Mouse (Mus musculus) forebrain, embryonic 16.5 days (tissue): ENCODE data around the gene Pum2. TPM values are rescaled to one million over a fixed set of nuclear protein-coding genes. Genes with fewer than 3 reads are reported as not detected.

Source experiments
- ATAC-seq: fragments of 200-750 bp; cut with Nextera tagmentation; 2 replicates; pipeline ENCODE4 v1.8.0; 2017; ENCODE audit warnings: mild to moderate bottlenecking, moderate library complexity
- H3K27ac ChIP-seq: fragments of 300-500 bp; sonication (generic); 2 replicates; pipeline ENCODE4 v1.5.1; 2014; ENCODE audit warnings: low read length, control low read depth
- H3K27me3 ChIP-seq: fragments of 300-500 bp; sonication (generic); replicated peaks from 2 replicates; pipeline ENCODE4 v1.6.1; 2014; ENCODE audit warnings: low read length; ENCODE audit not compliant: control insufficient read depth, insufficient read depth
- H3K36me3 ChIP-seq: fragments of 300-500 bp; sonication (generic); 2 replicates; pipeline ENCODE4 v1.6.1; 2014; ENCODE audit not compliant: control insufficient read depth, insufficient read depth
- H3K4me1 ChIP-seq: fragments of 300-500 bp; sonication (generic); replicated peaks from 2 replicates; pipeline ENCODE4 v1.6.1; 2014; ENCODE audit warnings: low read length; ENCODE audit not compliant: control insufficient read depth, insufficient read depth
- H3K4me2 ChIP-seq: fragments of 300-500 bp; sonication (generic); 2 replicates; pipeline ENCODE4 v1.6.1; 2014; ENCODE audit warnings: mild to moderate bottlenecking, low read length, control low read depth
- H3K4me3 ChIP-seq: fragments of 300-500 bp; sonication (generic); replicated peaks from 2 replicates; pipeline ENCODE4 v1.5.1; 2014; ENCODE audit warnings: mild to moderate bottlenecking, low read length, control low read depth
- H3K9ac ChIP-seq: fragments of 300-500 bp; sonication (generic); replicated peaks from 2 replicates; pipeline ENCODE4 v1.6.1; 2014; ENCODE audit warnings: low read depth, low read length, control low read depth
- H3K9me3 ChIP-seq: fragments of 300-500 bp; sonication (generic); 2 replicates; pipeline ENCODE4 v1.6.1; 2016; ENCODE audit warnings: low read length; ENCODE audit not compliant: control insufficient read depth
- WGBS: fragments of 180-500 bp; shearing (Covaris S2); extraction: QIAGEN DNeasy Blood & Tissue Kit; methylation state at CpG from one replicate; pipeline ENCODE4 v1.1.7; 2014; 5-methylcytosine and 5-hydroxymethylcytosine counted together
- polyA plus RNA-seq: library from polyadenylated mRNA; unstranded; fragments of >200 nt; fragmentation: Nextera tagmentation; extraction: Ambion mirVana; gene quantifications from 2 replicates; pipeline ENCODE4 v1.2.1, GENCODE M21; 2015

The Pum2 gene
- polyA plus RNA-seq, 1 experiment from 2014 or later, result 67.6 TPM

DNA sequence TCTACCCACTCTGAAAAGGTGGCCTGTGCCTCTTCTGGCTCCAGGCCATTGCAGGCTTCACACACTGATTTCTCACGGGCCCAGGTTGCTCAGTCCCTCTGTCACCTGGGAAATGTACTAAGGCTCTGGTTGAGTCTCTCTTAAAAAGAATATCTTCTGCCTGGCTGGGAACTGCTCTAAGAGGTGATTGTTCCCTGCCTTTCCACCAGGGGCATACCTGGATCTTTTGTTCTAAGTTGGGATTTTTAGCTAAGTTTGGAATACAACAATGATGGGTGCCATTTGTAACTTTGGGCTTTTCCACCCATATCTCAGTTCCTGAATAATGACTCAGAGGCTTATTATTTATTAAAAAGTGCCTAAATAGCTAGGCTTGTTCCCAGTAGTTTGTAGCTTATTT lies 53.0 kb downstream of the Pum2 start:
- peaks cover 15% of the 10 kb centered on the region for H3K36me3 ChIP-seq
- H3K4me3 ChIP-seq, result no peak overlapping the region
- no peaks in the 10 kb centered on the region for H3K9me3 ChIP-seq
- WGBS, result 52% methylated on average over 1 of the region's 1 CpGs
- no peak overlapping the region for H3K27ac ChIP-seq
- H3K9ac ChIP-seq, result no peak overlapping the region
- no peak overlapping the region for H3K4me2 ChIP-seq
- ATAC-seq, result no peak
- H3K4me1 ChIP-seq, result no peaks in the 10 kb centered on the region
- H3K27me3 ChIP-seq, result no peaks in the 10 kb centered on the region

DNA sequence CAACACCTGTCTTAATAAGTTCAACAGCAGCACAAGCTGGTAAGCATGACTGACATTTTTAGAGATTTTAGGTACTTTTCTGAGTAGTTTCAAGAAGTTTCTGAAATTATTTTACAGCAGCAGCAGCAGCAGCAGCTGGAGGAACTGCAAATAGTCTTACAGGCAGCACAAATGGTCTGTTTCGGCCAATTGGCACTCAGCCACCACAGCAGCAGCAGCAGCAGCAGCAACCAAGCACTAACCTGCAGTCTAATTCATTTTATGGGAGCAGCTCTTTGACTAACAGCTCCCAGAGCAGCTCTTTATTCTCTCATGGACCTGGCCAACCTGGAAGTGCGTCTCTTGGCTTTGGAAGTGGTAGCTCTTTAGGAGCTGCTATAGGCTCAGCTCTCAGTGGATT lies 54.8 kb downstream of the Pum2 start:
- Histone ChIP-seq H3K27me3 (no peaks in the 10 kb centered on the region), H3K4me1 (no peaks in the 10 kb centered on the region), H3K9ac (no peak overlapping the region), H3K4me3 (no peak overlapping the region), H3K36me3 (peaks cover 10% of the 10 kb centered on the region), H3K4me2 (no peak overlapping the region), H3K9me3 (no peaks in the 10 kb centered on the region), H3K27ac (no peak overlapping the region)
- ATAC-seq, result no peak
- 80% methylated on average over 2 of the region's 2 CpGs for WGBS

DNA sequence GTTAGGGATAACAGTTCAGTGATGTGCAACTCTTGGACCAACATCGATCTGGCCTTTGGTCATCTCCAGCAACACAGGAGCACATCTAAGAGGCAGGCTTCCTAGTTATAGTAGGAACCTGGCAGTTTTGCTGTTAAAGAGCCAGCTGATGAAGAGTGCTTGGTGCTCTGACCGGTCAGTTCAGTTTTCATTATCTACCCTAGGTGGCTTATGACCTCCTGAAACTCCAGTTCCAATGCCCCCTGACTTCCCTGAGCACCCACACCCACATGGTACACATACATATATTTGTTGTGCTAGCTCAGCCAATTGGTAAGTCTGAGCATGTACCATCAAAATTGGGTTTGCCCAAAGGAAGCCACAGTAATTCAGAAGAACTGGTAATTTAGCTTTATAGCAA lies 79.7 kb downstream of the Pum2 start:
- ATAC-seq, result no peak
- Histone ChIP-seq H3K4me3 (no peak overlapping the region), H3K27me3 (no peaks in the 10 kb centered on the region), H3K9ac (no peak overlapping the region), H3K4me2 (no peak overlapping the region), H3K36me3 (peaks cover 20% of the 10 kb centered on the region), H3K9me3 (no peaks in the 10 kb centered on the region), H3K4me1 (no peaks in the 10 kb centered on the region), H3K27ac (no peak overlapping the region)
- 93% methylated on average over 2 of the region's 2 CpGs for WGBS

DNA sequence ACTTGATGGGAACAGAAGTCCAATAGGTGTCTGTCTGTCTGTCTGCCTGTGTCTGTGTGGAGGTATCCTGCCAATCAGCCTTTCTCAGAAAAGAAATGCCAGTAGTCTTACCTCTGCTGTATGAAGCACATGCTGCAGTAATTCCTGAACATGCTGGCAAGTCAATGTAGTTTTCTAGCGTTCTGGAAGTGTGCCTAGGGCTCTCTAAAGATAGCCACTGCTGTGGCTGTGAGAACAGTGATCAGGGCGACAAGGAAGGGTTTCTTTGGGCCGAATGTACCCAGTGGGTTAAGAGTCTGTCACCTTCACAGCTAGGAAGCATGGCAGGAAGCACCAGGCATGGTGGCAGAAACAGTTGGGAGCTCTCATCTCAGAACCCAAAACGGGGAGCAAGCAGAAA lies 80.2 kb downstream of the Pum2 start:
- no peaks in the 10 kb centered on the region for H3K9me3 ChIP-seq
- no peak overlapping the region for H3K4me2 ChIP-seq
- 87% methylated on average over 4 of the region's 4 CpGs for WGBS
- H3K27ac ChIP-seq, result no peak overlapping the region
- H3K4me3 ChIP-seq, result no peak overlapping the region
- H3K4me1 ChIP-seq, result no peaks in the 10 kb centered on the region
- H3K9ac ChIP-seq, result no peak overlapping the region
- no peak for ATAC-seq
- H3K36me3 ChIP-seq, result peaks cover 17% of the 10 kb centered on the region
- no peaks in the 10 kb centered on the region for H3K27me3 ChIP-seq

DNA sequence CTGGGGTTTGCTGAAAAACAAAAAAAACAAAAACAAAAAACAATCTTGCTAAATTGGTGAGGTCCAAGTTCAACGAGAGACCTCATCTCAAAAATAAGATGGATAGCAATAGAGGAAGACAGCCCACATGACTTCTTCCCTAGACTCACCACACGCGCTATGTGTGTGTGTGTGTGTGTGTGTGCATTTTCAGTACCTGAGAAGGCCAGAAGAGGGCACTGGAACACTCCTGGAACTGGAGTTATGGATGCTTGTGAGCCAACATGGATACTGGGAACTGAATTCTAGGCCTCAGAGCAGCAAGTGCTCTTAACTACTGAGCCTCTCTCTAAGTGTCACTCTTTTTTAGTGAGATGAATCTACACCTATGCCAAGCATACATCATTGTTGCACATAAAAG lies 84.1 kb downstream of the Pum2 start:
- no peaks in the 10 kb centered on the region for H3K9me3 ChIP-seq
- peaks cover 12% of the 10 kb centered on the region for H3K36me3 ChIP-seq
- H3K4me1 ChIP-seq, result no peaks in the 10 kb centered on the region
- H3K4me3 ChIP-seq, result no peak overlapping the region
- WGBS, result 98% methylated on average over 3 of the region's 3 CpGs
- no peak overlapping the region for H3K27ac ChIP-seq
- H3K27me3 ChIP-seq, result no peaks in the 10 kb centered on the region
- H3K9ac ChIP-seq, result no peak overlapping the region
- no peak overlapping the region for H3K4me2 ChIP-seq
- ATAC-seq, result no peak

DNA sequence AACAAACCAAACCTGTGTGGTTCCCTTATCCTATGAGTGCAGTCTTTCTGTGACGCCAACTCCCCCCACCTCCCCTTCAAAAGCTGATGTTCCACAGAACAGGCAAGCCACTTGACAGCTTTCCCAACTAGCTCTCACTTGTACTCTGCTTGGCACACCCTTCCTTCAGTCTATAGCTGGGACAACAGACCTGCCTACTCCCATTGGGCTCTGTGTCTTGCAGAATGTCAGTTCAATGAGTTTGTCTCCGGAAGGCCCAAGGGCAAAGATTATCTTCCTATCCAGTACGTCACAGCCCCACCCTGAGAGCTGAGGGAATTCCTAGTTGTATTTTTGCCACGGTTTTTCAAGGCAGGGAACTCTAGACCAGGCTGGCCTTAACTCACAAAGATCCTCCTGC lies 85.2 kb downstream of the Pum2 start:
- Histone ChIP-seq H3K9ac (no peak overlapping the region), H3K4me1 (no peaks in the 10 kb centered on the region), H3K27ac (no peak overlapping the region), H3K9me3 (no peaks in the 10 kb centered on the region), H3K4me2 (no peak overlapping the region), H3K36me3 (peaks cover 6% of the 10 kb centered on the region; the same call in 1 of the 2 replicates), H3K27me3 (no peaks in the 10 kb centered on the region), H3K4me3 (no peak overlapping the region)
- no peak for ATAC-seq
- 82% methylated on average over 4 of the region's 4 CpGs for WGBS

DNA sequence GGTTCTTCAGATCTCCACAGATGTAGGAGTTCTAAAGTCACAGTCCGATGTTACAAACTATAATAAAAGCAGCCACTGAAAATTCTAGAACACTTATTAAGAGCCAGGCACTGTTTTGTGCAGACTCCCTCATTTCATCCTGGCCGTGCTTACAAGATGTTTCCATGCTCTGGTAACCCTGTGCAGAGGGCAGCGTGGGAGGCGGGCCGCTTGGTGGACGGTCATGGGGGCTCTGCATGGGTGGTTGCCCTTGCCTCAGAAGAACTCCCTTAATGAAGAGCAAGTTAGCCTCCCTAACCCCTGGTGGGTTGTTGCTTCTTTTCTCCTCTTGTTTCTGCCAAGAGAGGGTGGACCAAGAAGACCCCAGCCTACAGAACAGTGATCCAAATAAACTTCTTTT lies 85.8 kb downstream of the Pum2 start:
- no peaks in the 10 kb centered on the region for H3K27me3 ChIP-seq
- H3K4me3 ChIP-seq, result no peak overlapping the region
- 80% methylated on average over 6 of the region's 6 CpGs for WGBS
- H3K9me3 ChIP-seq, result no peaks in the 10 kb centered on the region
- H3K4me2 ChIP-seq, result no peak overlapping the region
- H3K4me1 ChIP-seq, result no peaks in the 10 kb centered on the region
- H3K27ac ChIP-seq, result no peak overlapping the region
- H3K9ac ChIP-seq, result no peak overlapping the region
- peaks cover 6% of the 10 kb centered on the region; the same call in 1 of the 2 replicates for H3K36me3 ChIP-seq
- no peak for ATAC-seq

DNA sequence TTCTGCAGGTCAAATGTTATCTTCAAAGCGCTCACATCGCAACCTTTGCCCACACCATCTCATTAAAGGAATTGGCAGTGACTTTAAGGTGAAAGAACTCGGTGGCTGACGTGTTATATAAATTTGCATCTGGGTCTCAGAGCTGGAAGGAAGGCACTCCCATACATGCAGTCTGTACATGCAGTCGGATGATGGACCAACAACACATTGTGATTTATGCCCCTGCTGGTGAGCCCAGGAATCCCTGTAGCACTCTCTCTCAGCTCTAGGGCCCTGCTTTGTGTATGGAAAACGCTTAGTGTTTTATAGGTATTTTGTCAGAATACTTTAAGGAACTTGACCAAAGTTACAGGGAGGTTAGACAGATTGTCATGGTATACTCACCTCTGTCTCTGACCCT lies 86.6 kb downstream of the Pum2 start:
- Histone ChIP-seq H3K4me3 (no peak overlapping the region), H3K9me3 (no peaks in the 10 kb centered on the region), H3K27ac (no peak overlapping the region), H3K27me3 (no peaks in the 10 kb centered on the region), H3K36me3 (peaks cover 6% of the 10 kb centered on the region; the same call in 1 of the 2 replicates), H3K4me2 (no peak overlapping the region), H3K4me1 (no peaks in the 10 kb centered on the region), H3K9ac (no peak overlapping the region)
- 86% methylated on average over 6 of the region's 6 CpGs for WGBS
- no peak for ATAC-seq

DNA sequence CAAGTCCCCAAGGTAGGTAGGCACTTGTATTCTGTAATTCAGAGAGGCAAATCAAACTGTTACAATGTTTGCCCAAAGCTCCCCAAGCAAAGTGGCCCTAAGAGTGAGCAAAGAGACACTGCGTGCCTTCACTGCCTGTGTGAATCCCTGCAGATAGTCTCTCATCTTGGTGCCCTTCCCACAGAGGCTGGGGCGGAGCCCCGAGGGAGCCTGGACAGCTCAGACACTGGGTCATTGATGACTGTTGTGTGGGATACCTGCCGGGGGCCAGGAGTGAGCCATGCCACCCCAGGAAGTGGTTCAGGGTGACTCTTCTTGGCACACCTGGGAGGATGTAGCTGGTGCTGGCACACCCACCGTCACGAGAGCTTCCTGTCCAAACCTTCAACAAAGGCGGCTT lies 87.1 kb downstream of the Pum2 start:
- no peak overlapping the region for H3K4me2 ChIP-seq
- H3K36me3 ChIP-seq, result peaks cover 6% of the 10 kb centered on the region; the same call in 1 of the 2 replicates
- no peaks in the 10 kb centered on the region for H3K4me1 ChIP-seq
- ATAC-seq, result no peak
- no peak overlapping the region for H3K9ac ChIP-seq
- no peaks in the 10 kb centered on the region for H3K27me3 ChIP-seq
- H3K27ac ChIP-seq, result no peak overlapping the region
- H3K4me3 ChIP-seq, result no peak overlapping the region
- no peaks in the 10 kb centered on the region for H3K9me3 ChIP-seq
- WGBS, result 84% methylated on average over 7 of the region's 7 CpGs

DNA sequence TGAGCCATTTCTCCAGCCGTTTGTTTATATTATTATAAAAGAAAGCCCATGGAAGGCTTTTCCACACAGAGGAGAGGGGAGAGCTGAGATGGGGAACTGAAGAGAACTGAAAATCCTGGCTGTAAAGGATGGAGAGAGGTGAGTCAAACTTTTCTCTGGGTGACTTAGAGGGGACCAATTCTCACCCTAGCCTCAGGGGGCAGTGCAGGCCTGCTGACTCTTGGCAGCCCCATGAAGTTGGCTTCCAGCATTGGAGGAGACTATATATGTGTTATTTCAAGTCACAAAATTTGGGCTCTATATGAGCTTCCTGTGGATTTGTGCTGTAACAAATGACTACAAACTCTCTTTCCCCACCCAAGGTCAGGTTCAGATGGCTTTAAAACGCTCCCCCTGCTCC lies 88.7 kb downstream of the Pum2 start:
- peaks cover 6% of the 10 kb centered on the region; the same call in 1 of the 2 replicates for H3K36me3 ChIP-seq
- no peak overlapping the region for H3K4me2 ChIP-seq
- H3K9ac ChIP-seq, result no peak overlapping the region
- no peak for ATAC-seq
- H3K27me3 ChIP-seq, result no peaks in the 10 kb centered on the region
- H3K9me3 ChIP-seq, result no peaks in the 10 kb centered on the region
- 74% methylated on average over 2 of the region's 2 CpGs for WGBS
- no peak overlapping the region for H3K4me3 ChIP-seq
- H3K4me1 ChIP-seq, result no peaks in the 10 kb centered on the region
- H3K27ac ChIP-seq, result no peak overlapping the region
